25 mouse cellular contexts compared by ENCODE assay signal in the genomic region with DNA sequence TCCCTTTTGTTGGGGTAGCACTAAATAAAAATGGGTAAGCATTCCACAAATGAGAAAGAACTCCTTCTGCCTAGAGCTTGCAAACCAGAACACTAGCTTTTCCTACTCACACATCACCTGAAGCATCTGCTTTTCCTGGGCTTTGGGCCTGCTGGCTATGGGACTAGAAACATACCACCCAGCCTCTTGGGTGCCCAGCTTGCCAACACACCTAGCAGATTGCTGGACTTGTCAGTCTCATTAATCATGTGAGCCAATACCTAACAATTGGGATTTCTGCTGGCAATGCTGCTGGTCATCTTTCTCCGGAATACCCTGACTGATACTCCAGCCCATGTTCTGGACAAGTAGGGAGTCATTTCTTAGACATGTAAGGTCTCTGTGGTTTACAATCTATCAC.
A peak's percentile ranks its signal among the peaks of the same experiment; 100 is the strongest.
DNase-seq lines count a peak whose midpoint lies in the region; ATAC-seq and TF ChIP-seq lines count a peak whose summit lies in the region.
"Had no signal": no experiment of that assay in that cellular context is flagged by ENCODE, and none has a peak within 500 bp of the region (broad histone marks: within the 10 kb centered on the region; RNA-seq: fewer than 3 reads in every experiment).

No protein-coding gene starts in this region.

- TF ChIP-seq POLR2A in cerebellum, adult 2 months (IDR thresholded peaks at IDR 0.05; ENCODE audit: borderline replicate concordance, insufficient read depth, low read length) = no peak

- TF ChIP-seq CTCF in cerebellum, adult 2 months (IDR thresholded peaks at IDR 0.05; ENCODE audit: borderline replicate concordance, insufficient read depth, low read depth, low read length) = no peak

- H3K9me3 ChIP-seq in hindbrain, embryonic 13.5 days = no peaks in the 10 kb centered on the region
- no peaks in the 10 kb centered on the region for H3K9me3 ChIP-seq in hindbrain, embryonic 12.5 days (replicated peaks)
- H3K9me3 ChIP-seq: embryonic facial prominence, embryonic 12.5 days; heart, embryonic 13.5 days had no signal

- peaks cover 36% of the 10 kb centered on the region for H3K4me1 ChIP-seq in hindbrain, embryonic 13.5 days (replicated peaks)
- peaks cover 18% of the 10 kb centered on the region for H3K4me1 ChIP-seq in hindbrain, embryonic 12.5 days
- H3K4me1 ChIP-seq in cerebellum, adult 2 months (ENCODE audit: control insufficient read depth, insufficient read depth, low read length) = peaks cover 5% of the 10 kb centered on the region; the same call in 1 of the 2 replicates
- H3K4me1 ChIP-seq: embryonic facial prominence, embryonic 12.5 days had no signal

- no peak overlapping the region for H3K4me3 ChIP-seq in hindbrain, embryonic 13.5 days
- no peak overlapping the region for H3K4me3 ChIP-seq in hindbrain, embryonic 12.5 days
- H3K4me3 ChIP-seq in cerebellum, adult 2 months (replicated peaks; ENCODE audit: insufficient read depth, low read depth, low read length) = no peak overlapping the region
- H3K4me3 ChIP-seq: embryonic facial prominence, embryonic 12.5 days; heart, adult 2 months; heart, embryonic 13.5 days had no signal

- H3K9ac ChIP-seq in hindbrain, embryonic 13.5 days = no peak overlapping the region
- H3K9ac ChIP-seq in hindbrain, embryonic 12.5 days = no peak overlapping the region
- H3K9ac ChIP-seq: embryonic facial prominence, embryonic 12.5 days; forebrain, postnatal 0 days; heart, embryonic 13.5 days; liver, postnatal 0 days had no signal

- WGBS in hindbrain, embryonic 13.5 days = 64% methylated on average over 1 of the region's 1 CpGs
- 55% methylated on average over 1 of the region's 1 CpGs for WGBS in hindbrain, embryonic 12.5 days
- WGBS in cerebellum, adult 2 months = 9% methylated on average over 1 of the region's 1 CpGs

- H3K36me3 ChIP-seq in hindbrain, embryonic 13.5 days = no peaks in the 10 kb centered on the region
- H3K36me3 ChIP-seq in hindbrain, embryonic 12.5 days = no peaks in the 10 kb centered on the region
- H3K36me3 ChIP-seq: embryonic facial prominence, embryonic 12.5 days had no signal

- H3K27ac ChIP-seq in hindbrain, embryonic 13.5 days = peak overlapping the region; percentile 77
- H3K27ac ChIP-seq in hindbrain, embryonic 12.5 days = no peak overlapping the region
- peak overlapping the region; percentile 7; the same call in 1 of the 2 replicates for H3K27ac ChIP-seq in cerebellum, adult 2 months (ENCODE audit: insufficient read depth, low read length)
- H3K27ac ChIP-seq: embryonic facial prominence, embryonic 12.5 days; heart, adult 2 months; heart, embryonic 13.5 days; macrophage had no signal

- H3K27me3 ChIP-seq in hindbrain, embryonic 13.5 days = no peaks in the 10 kb centered on the region
- H3K27me3 ChIP-seq in hindbrain, embryonic 12.5 days = no peaks in the 10 kb centered on the region
- no peaks in the 10 kb centered on the region for H3K27me3 ChIP-seq in cerebellum, adult 2 months (ENCODE audit: control insufficient read depth, insufficient read depth, low read length)
- H3K27me3 ChIP-seq: embryonic facial prominence, embryonic 12.5 days; heart, embryonic 13.5 days had no signal

- no peak overlapping the region for H3K4me2 ChIP-seq in hindbrain, embryonic 13.5 days
- no peak overlapping the region for H3K4me2 ChIP-seq in hindbrain, embryonic 12.5 days (replicated peaks)
- H3K4me2 ChIP-seq: embryonic facial prominence, embryonic 12.5 days; heart, embryonic 13.5 days; liver, embryonic 11.5 days had no signal

- DNase-seq in brain, adult 2 months (ENCODE audit: low read depth, low spot score) = peak; percentile 66
- DNase-seq in cerebellum, adult 2 months = peak; percentile 41 to 69
- peak; percentile 32 to 36 for DNase-seq in cerebellum, postnatal 36 days
- DNase-seq in layer of hippocampus, adult 9-10 months (ENCODE audit: low spot score) = no peak
- DNase-seq in retina, embryonic 14.5 days (ENCODE audit: low spot score) = no peak
- DNase-seq: adrenal gland, postnatal 36 days; forebrain, postnatal 0 days; gastrocnemius, postnatal 25 days; heart, adult 2 months; heart, postnatal 14 days; kidney, adult 18-20 months; kidney, postnatal 4 days; layer of hippocampus, adult 9-11 months; liver, postnatal 0 days; retina, postnatal 1 day; right cerebral cortex, postnatal 25 days; spleen, adult 18-20 months had no signal

- no peak for ATAC-seq in hindbrain, embryonic 13.5 days (ENCODE audit: low FRiP score)
- no peak for ATAC-seq in hindbrain, embryonic 12.5 days (ENCODE audit: low FRiP score)
- ATAC-seq: CD4-positive, CD25-positive, alpha-beta regulatory T cell, adult 4 months; liver, postnatal 0 days; lung, postnatal 0 days had no signal

Comparison
In these comparisons a context has a peak if more than half of its experiments do, and no peak if none do; other contexts are left out.
1. DNase-seq: peak in brain, adult 2 months (single experiment), cerebellum, adult 2 months (2 of 2) and cerebellum, postnatal 36 days (2 of 2); none in layer of hippocampus, adult 9-10 months (single experiment) and retina, embryonic 14.5 days (single experiment).